Mouse (Mus musculus) heart, postnatal 0 days (tissue): ENCODE results near the gene G6pc. TPM values are rescaled to one million over a fixed set of nuclear protein-coding genes. Genes with fewer than 3 reads are reported as not detected.

Source experiments
- ATAC-seq: fragments of 200-750 bp; cut with Nextera tagmentation; 2 replicates; pipeline ENCODE4 v1.8.0; 2017; ENCODE audit warnings: low read depth, moderate number of reproducible peaks, moderate library complexity; ENCODE audit not compliant: insufficient read depth
- DNase-seq: peaks from one replicate; pipeline ENCODE4 v3.0.0-alpha.2; 2016; ENCODE audit warnings: low spot score
- H3K27ac ChIP-seq: fragments of 300-500 bp; sonication (generic); 2 replicates; pipeline ENCODE4 v1.5.1; 2014; ENCODE audit warnings: low read depth, mild to moderate bottlenecking
- H3K27me3 ChIP-seq: fragments of 300-500 bp; sonication (generic); 2 replicates; pipeline ENCODE4 v1.6.1; 2014; ENCODE audit warnings: low read length, mixed read lengths; ENCODE audit not compliant: control insufficient read depth, insufficient read depth
- H3K36me3 ChIP-seq: fragments of 300-500 bp; sonication (generic); replicated peaks from 2 replicates; pipeline ENCODE4 v1.6.1; 2014; ENCODE audit warnings: low read length, mixed read lengths; ENCODE audit not compliant: control insufficient read depth, insufficient read depth
- H3K4me1 ChIP-seq: fragments of 300-500 bp; sonication (generic); 2 replicates; pipeline ENCODE4 v1.6.1; 2014; ENCODE audit warnings: antibody characterized with exemption; ENCODE audit not compliant: control insufficient read depth, insufficient read depth
- H3K4me2 ChIP-seq: fragments of 300-500 bp; sonication (generic); 2 replicates; pipeline ENCODE4 v1.6.1; 2014; ENCODE audit warnings: low read depth, mild to moderate bottlenecking, low read length, moderate library complexity
- H3K4me3 ChIP-seq: fragments of 300-500 bp; sonication (generic); 2 replicates; pipeline ENCODE4 v1.5.1; 2014; ENCODE audit warnings: low read depth, low read length
- H3K9ac ChIP-seq: fragments of 300-500 bp; sonication (generic); replicated peaks from 2 replicates; pipeline ENCODE4 v1.6.1; 2014; ENCODE audit warnings: low read depth, low read length, mixed read lengths
- H3K9me3 ChIP-seq: fragments of 300-500 bp; sonication (generic); replicated peaks from 2 replicates; pipeline ENCODE4 v1.6.1; 2016; ENCODE audit warnings: low read length; ENCODE audit not compliant: control insufficient read depth
- CTCF ChIP-seq: IDR thresholded peaks from 2 replicates; pipeline ENCODE4 v1.5.1; 2016; ENCODE audit warnings: antibody characterized with exemption, control low read depth, low read depth
- EP300 ChIP-seq: IDR thresholded peaks from 2 replicates; pipeline ENCODE4 v1.6.1; 2016; ENCODE audit warnings: antibody characterized with exemption, low read depth
- WGBS: fragments of 180-500 bp; shearing (Covaris S2); extraction: QIAGEN DNeasy Blood & Tissue Kit; methylation state at CpG from one replicate; pipeline ENCODE4 v1.1.7; 2014; 5-methylcytosine and 5-hydroxymethylcytosine counted together
- microRNA-seq: library from miRNA; unstranded; fragments of <30 nt; microRNA quantifications from one replicate; pipeline ENCODE4, GENCODE M21; 2016
- polyA plus RNA-seq: library from polyadenylated mRNA; unstranded; fragments of >200 nt; fragmentation: Nextera tagmentation; extraction: Ambion mirVana; gene quantifications from 2 replicates; pipeline ENCODE4 v1.2.1, GENCODE M21; 2015
- total RNA-seq: library from RNA; depleted of rRNA; stranded (reverse); fragments of >200 nt; gene quantifications from 2 replicates; pipeline ENCODE4 v1.2.3, GENCODE M21; 2014; ENCODE audit warnings: low replicate concordance; rRNA removed

G6pc gene
- total and polyA plus RNA-seq, 2 experiments from 2014 or later = 0.05 TPM; not detected in 1

DNA sequence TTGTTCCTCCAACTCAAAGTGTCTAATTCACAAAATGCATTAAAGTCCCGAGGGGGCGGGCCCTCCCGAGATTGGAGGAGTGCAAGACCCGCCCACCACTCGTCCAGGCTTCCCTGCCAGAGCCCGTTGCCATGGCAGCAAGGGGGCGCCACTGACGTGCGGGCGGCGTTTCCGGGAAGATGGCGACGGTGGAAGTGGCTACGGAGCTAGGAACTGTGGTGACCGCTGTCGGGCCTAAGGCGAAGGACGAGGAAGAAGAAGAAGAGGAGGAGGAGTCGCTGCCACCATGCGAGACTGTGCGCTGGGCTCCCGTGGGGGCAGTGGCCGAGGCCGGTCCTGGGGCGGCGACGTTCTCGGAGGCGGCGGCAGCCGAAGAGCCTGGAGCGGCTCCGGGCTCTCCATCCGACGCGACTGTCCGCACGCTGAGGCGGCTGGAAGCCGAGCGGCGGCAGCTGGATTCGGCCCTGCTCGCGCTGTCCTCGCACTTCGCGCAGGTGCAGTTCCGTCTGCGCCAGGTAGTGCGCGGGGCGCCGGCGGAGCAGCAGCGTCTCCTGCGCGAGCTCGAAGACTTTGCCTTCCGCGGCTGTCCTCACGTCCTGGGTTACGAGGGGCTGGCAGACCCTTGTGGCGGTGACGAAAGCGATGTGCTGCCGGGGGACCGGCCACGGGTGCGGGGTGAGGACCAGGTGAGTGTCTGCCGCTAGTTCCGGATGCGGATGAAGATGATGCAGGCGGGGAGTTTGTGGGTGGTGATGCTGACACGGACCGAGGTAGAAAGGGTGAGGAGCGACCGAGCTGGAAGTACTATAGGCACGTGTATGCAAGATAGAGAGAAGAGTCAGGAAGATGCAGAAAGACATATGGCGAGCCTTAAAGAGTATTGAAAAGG lies 57.8 kb downstream of the G6pc start, which contains the start of the genes Rundc1 and Ptges3l:
Gene Rundc1 (plus strand): TSS at position 161 of the 889 bp plus-strand sequence.
Gene Ptges3l (minus strand): TSS at position 409 of the 889 bp plus-strand sequence.
- H3K27me3 ChIP-seq = no peaks in the 10 kb centered on the region
- H3K36me3 ChIP-seq = peaks cover 13% of the 10 kb centered on the region
- DNase-seq = peak; percentile 97
- H3K4me1 ChIP-seq = peaks cover 9% of the 10 kb centered on the region
- H3K4me2 ChIP-seq = peak within 1 kb of the TSS; percentile 99
- peak within 1 kb of the TSS; percentile 97 for H3K4me3 ChIP-seq
- TF ChIP-seq EP300 = no peak
- peak; percentile 30; the same call in 1 of the 2 replicates for TF ChIP-seq CTCF
- H3K9me3 ChIP-seq = no peaks in the 10 kb centered on the region
- peak within 1 kb of the TSS; percentile 88 for H3K9ac ChIP-seq
- peak; percentile 91 for ATAC-seq
- WGBS = under 1% methylated on average over 69 of the region's 81 CpGs
- peak within 1 kb of the TSS; percentile 96 for H3K27ac ChIP-seq

DNA sequence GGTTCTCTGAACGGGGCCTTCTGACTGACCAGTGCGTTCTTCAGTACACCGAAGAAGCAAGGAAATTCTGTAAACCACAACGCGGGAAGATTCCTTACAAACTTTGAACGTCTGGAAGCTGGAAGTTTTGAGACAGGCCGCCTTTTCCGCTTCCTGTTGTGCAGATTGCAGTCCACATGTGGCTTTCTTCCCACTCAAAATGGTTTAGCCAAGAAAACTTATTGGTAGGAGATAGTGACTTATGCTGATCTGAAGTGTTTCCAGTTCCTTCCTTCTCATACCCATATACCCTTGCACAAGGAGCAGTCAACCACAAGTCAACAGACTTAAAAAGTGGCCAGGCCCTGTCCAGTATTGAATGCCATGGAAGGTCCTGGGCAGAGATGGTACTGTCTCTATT lies 58.8 kb downstream of the G6pc start:
- Histone ChIP-seq H3K9ac (no peak overlapping the region), H3K9me3 (no peaks in the 10 kb centered on the region)
- WGBS = 48% methylated on average over 8 of the region's 8 CpGs

More for the DNA sequence above, 58.8 kb downstream of the G6pc start:
- peaks cover 22% of the 10 kb centered on the region for H3K36me3 ChIP-seq
- H3K27ac ChIP-seq = no peak overlapping the region
- H3K4me3 ChIP-seq = peak overlapping the region; percentile 97
- H3K27me3 ChIP-seq = no peaks in the 10 kb centered on the region
- H3K4me1 ChIP-seq = peaks cover 9% of the 10 kb centered on the region
- no peak for DNase-seq
- H3K4me2 ChIP-seq = peak overlapping the region; percentile 99
- ATAC-seq = no peak
- no peak for TF ChIP-seq CTCF
- no peak for TF ChIP-seq EP300

Small RNA genes within 50 kb of the gene (microRNA-seq; reads per million reads assigned to microRNA genes)
- gene Gm25593 (not detected), gene Mir6929 (2.9 reads per million, percentile 12 among the genes with 10 or more reads in this experiment)

Other genes starting within 250 kb of the G6pc start
- 44.8 and 47.6 TPM in 2 replicates for gene Retreg3, start 247.7 kb upstream of the G6pc start, total RNA-seq
- 11.3 and 11.7 TPM in 2 replicates for gene Retreg3, start 247.7 kb upstream of the G6pc start, polyA plus RNA-seq
- gene Tubg1, start 247.6 kb upstream of the G6pc start, total RNA-seq = 47.4 and 54.8 TPM in 2 replicates
- gene Tubg1, start 247.6 kb upstream of the G6pc start, polyA plus RNA-seq = 38.7 and 39.4 TPM in 2 replicates
- 0.08 TPM in 1 of 2 replicates, not detected in the other for gene Tubg2, start 211.7 kb upstream of the G6pc start, total RNA-seq
- gene Tubg2, start 211.7 kb upstream of the G6pc start, polyA plus RNA-seq = 1.8 and 2.1 TPM in 2 replicates
- 0.54 and 1.4 TPM in 2 replicates for gene Cntnap1, start 197.0 kb upstream of the G6pc start, total RNA-seq
- gene Cntnap1, start 197.0 kb upstream of the G6pc start, polyA plus RNA-seq = 0.20 and 0.21 TPM in 2 replicates
- 22.0 and 23.2 TPM in 2 replicates for gene Plekhh3, start 196.2 kb upstream of the G6pc start, total RNA-seq
- 9.5 and 10.6 TPM in 2 replicates for gene Plekhh3, start 196.2 kb upstream of the G6pc start, polyA plus RNA-seq
- gene Ccr10, start 192.1 kb upstream of the G6pc start, total RNA-seq = 0.19 TPM in 1 of 2 replicates, not detected in the other
- 0.31 and 0.52 TPM in 2 replicates for gene Ccr10, start 192.1 kb upstream of the G6pc start, polyA plus RNA-seq
- gene Ezh1, start 141.1 kb upstream of the G6pc start, total RNA-seq = 12.0 and 16.4 TPM in 2 replicates
- gene Ezh1, start 141.1 kb upstream of the G6pc start, polyA plus RNA-seq = 12.1 and 13.1 TPM in 2 replicates
- 159 and 253 TPM in 2 replicates for gene Ramp2, start 121.5 kb upstream of the G6pc start, total RNA-seq
- 181 and 182 TPM in 2 replicates for gene Ramp2, start 121.5 kb upstream of the G6pc start, polyA plus RNA-seq
- gene Vps25, start 113.9 kb upstream of the G6pc start, total RNA-seq = 99.2 and 116 TPM in 2 replicates
- gene Vps25, start 113.9 kb upstream of the G6pc start, polyA plus RNA-seq = 125 and 130 TPM in 2 replicates
- gene Wnk4, start 107.0 kb upstream of the G6pc start, total RNA-seq = 2.0 and 3.2 TPM in 2 replicates
- gene Wnk4, start 107.0 kb upstream of the G6pc start, polyA plus RNA-seq = 3.8 and 4.0 TPM in 2 replicates
- not detected in 2 replicates for gene Cntd1, start 88.5 kb upstream of the G6pc start, total RNA-seq
- 0.22 and 0.56 TPM in 2 replicates for gene Cntd1, start 88.5 kb upstream of the G6pc start, polyA plus RNA-seq
- 175 and 216 TPM in 2 replicates for gene Coa3, start 88.4 kb upstream of the G6pc start, total RNA-seq
- 189 and 206 TPM in 2 replicates for gene Coa3, start 88.4 kb upstream of the G6pc start, polyA plus RNA-seq
- 73.0 and 88.2 TPM in 2 replicates for gene Becn1, start 65.3 kb upstream of the G6pc start, total RNA-seq
- gene Becn1, start 65.3 kb upstream of the G6pc start, polyA plus RNA-seq = 98.9 and 107 TPM in 2 replicates
- 44.7 and 52.2 TPM in 2 replicates for gene Psme3, start 51.3 kb upstream of the G6pc start, total RNA-seq
- 47.8 and 52.0 TPM in 2 replicates for gene Psme3, start 51.3 kb upstream of the G6pc start, polyA plus RNA-seq
- 1.8 and 2.0 TPM in 2 replicates for gene Aoc2, start 42.5 kb upstream of the G6pc start, total RNA-seq
- 0.16 and 0.30 TPM in 2 replicates for gene Aoc2, start 42.5 kb upstream of the G6pc start, polyA plus RNA-seq
- 14.4 and 23.9 TPM in 2 replicates for gene Aoc3, start 37.0 kb upstream of the G6pc start, total RNA-seq
- gene Aoc3, start 37.0 kb upstream of the G6pc start, polyA plus RNA-seq = 2.5 and 2.8 TPM in 2 replicates
- 16.8 and 37.5 TPM in 2 replicates for gene Aarsd1, start 50.1 kb downstream of the G6pc start, total RNA-seq
- gene Aarsd1, start 50.1 kb downstream of the G6pc start, polyA plus RNA-seq = 31.9 and 32.5 TPM in 2 replicates
- gene Gm27029, start 57.2 kb downstream of the G6pc start, total RNA-seq = 3.7 TPM in 1 of 2 replicates, not detected in the other
- 7.3 and 8.2 TPM in 2 replicates for gene Gm27029, start 57.2 kb downstream of the G6pc start, polyA plus RNA-seq
- gene Rundc1, start 57.5 kb downstream of the G6pc start, total RNA-seq = 5.8 and 7.5 TPM in 2 replicates
- gene Rundc1, start 57.5 kb downstream of the G6pc start, polyA plus RNA-seq = 10.3 and 11.7 TPM in 2 replicates
- gene Ptges3l, start 57.8 kb downstream of the G6pc start, total RNA-seq = 32.8 and 40.7 TPM in 2 replicates
- gene Ptges3l, start 57.8 kb downstream of the G6pc start, polyA plus RNA-seq = 86.9 and 93.5 TPM in 2 replicates
- 796 and 938 TPM in 2 replicates for gene Rpl27, start 74.7 kb downstream of the G6pc start, total RNA-seq
- gene Rpl27, start 74.7 kb downstream of the G6pc start, polyA plus RNA-seq = 242 and 248 TPM in 2 replicates
- gene Ifi35, start 80.8 kb downstream of the G6pc start, total RNA-seq = 26.3 and 28.9 TPM in 2 replicates
- 23.9 and 24.2 TPM in 2 replicates for gene Ifi35, start 80.8 kb downstream of the G6pc start, polyA plus RNA-seq
- 4.9 and 6.1 TPM in 2 replicates for gene Rnd2, start 97.4 kb downstream of the G6pc start, total RNA-seq
- gene Rnd2, start 97.4 kb downstream of the G6pc start, polyA plus RNA-seq = 5.1 and 5.7 TPM in 2 replicates
- 82.0 and 84.2 TPM in 2 replicates for gene Vat1, start 98.7 kb downstream of the G6pc start, total RNA-seq
- gene Vat1, start 98.7 kb downstream of the G6pc start, polyA plus RNA-seq = 19.5 and 19.7 TPM in 2 replicates
- 4.7 and 5.2 TPM in 2 replicates for gene Brca1, start 184.4 kb downstream of the G6pc start, total RNA-seq
- gene Brca1, start 184.4 kb downstream of the G6pc start, polyA plus RNA-seq = 0.94 and 1.9 TPM in 2 replicates
- gene Nbr1, start 184.6 kb downstream of the G6pc start, total RNA-seq = 101 and 157 TPM in 2 replicates
- gene Nbr1, start 184.6 kb downstream of the G6pc start, polyA plus RNA-seq = 45.1 and 47.2 TPM in 2 replicates
- gene Tmem106a, start 214.7 kb downstream of the G6pc start, total RNA-seq = 2.7 and 8.3 TPM in 2 replicates
- 4.2 TPM in 2 replicates for gene Tmem106a, start 214.7 kb downstream of the G6pc start, polyA plus RNA-seq
- gene Gm11634, start 231.7 kb downstream of the G6pc start, total RNA-seq = not detected in 2 replicates
- not detected in 2 replicates for gene Gm11634, start 231.7 kb downstream of the G6pc start, polyA plus RNA-seq